Mouse (Mus musculus): Measurements from ENCODE around the gene Akr1c18.
"Not testable (repeated sequence)": the region's sequence is repeated elsewhere in the genome, so short reads cannot be mapped to it uniquely, and the experiment has no call there.

The Akr1c18 gene

GRCm38 (mm10) chr13:4150518-4150917 is at the start of gene Akr1c18:
Gene Akr1c18, minus strand, starts transcription at chr13:4150654.
- no peak for DNase-seq

DNA sequence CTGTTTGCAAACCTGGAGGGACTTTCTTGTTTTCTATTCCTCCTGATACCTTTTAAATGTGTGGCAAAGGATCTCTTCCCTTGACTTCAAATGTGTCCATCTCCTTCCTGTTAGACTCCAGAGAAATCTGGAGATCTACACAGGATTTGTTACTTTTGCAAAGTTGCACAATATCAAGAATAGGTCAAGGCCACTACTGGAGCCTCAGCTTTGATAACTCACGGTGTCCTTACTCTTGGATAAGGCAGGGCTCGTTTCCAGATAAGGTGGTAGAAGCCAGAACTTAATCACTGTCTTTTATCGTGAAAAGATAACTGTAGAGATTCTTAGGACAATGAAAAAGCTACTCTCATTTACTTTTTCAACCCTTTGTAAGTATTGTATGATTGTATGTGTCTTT is 42.1 kb upstream of the Akr1c18 start:
- DNase-seq, result no peak

DNA sequence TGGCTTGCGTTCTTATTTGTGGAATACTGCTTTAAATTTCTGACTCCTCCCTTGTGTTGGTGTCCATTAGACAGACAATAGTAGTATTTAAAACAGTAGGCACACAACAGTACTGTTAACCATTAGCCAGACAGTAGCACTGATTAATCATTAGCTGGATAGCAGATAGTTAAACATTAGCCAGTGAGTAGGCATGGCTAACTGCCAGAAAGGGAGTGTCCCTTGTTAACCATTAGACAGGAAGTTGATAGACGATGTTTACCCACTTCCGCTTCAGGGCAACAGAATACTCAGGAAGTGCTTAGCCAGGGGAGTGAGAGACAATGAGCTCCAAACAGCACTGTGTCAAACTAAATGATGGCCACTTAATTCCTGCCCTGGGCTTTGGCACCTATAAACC is 40.5 kb upstream of the Akr1c18 start, which contains the start of gene Akr1c13:
Gene Akr1c13 (plus strand): TSS at position 247 of the 400 bp plus-strand sequence.
- DNase-seq, result no peak

- no peak for DNase-seq
Measured at GRCm38 (mm10) chr13:4188174-4188573, 37.7 kb upstream of the Akr1c18 start.

DNA sequence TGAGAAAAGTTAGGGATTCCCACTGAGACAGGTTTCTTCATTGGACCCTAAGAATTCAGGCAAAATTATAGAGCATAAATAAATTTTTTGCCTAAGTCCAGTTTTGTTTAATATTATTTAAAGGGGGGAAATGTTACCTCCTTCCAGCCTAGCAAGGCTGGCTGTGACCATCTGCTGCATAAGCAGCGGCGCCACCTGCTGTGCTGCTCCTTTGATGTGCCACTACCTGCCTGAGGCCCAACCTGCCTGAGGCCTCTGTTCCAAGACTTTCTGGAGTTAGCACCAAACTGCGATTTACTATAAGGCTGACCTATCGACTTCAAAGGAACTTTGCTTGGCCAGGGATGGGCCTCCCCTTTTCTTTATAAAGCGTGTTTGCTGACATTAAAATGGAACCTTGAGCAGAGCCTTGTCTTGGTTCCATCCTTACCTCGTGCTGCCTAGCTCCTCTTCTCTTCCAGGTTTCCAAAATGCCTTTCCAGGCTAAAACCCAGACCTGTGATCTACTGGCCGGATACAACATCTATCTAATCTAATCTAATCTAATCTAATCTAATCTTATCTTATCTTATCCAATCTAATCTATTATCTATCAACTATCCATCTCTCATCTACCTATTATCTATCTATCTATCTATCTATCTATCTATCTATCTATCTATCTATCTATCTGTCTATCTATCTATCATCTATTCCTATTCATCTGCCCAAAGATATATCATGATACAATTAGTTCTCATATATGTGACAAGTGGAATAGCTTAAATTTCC is 36.4 kb upstream of the Akr1c18 start:
- not testable (repeated sequence) for DNase-seq

DNA sequence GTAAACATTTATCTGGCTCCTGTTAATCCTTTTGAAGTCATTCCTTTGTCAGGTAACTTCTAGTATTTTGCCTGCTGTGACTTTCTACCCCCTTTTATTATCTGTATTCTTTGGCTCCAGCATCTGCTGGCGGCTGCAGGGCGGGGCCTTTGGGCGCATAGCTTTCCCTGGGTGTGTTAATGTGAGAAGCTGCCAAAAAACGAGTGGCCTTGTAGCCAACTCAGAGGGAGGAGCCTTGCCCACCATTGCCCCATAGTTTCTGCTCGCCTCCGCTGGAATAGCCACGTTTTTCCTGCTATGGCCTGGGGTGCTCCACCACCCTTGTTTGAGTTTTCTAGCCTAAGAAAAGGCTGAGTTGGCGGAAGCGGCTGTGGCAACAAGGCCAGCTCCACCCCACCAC is 32.7 kb upstream of the Akr1c18 start:
- DNase-seq, result no peak

- not testable (repeated sequence) for DNase-seq
Measured at GRCm38 (mm10) chr13:4181321-4181720, 30.9 kb upstream of the Akr1c18 start.

- DNase-seq, result no peak
Measured at GRCm38 (mm10) chr13:4172978-4173377, 22.5 kb upstream of the Akr1c18 start.

- no peak for DNase-seq
Measured at GRCm38 (mm10) chr13:4168006-4168405, 17.6 kb upstream of the Akr1c18 start.

GRCm38 (mm10) chr13:4155286-4155685 is 4.8 kb upstream of the Akr1c18 start:
- no peak for DNase-seq

DNA sequence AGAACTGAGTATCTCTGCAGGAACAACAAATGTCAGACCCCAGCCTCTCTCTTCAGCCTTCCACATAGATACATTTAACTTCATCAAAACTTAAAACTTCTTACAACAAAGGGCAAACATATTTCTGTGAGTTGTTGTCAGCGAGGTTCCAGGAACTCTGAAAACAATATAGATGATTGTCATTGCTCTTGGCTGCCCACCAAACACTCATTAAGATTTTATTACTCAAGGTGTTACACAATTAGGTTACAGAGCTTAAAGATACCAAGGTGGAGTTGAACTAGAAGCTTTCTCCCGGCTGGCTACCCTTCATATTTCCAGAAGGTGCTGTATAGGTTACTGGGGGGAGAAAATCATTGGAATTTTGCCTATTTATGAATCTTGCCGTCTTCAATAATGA is 3.1 kb upstream of the Akr1c18 start:
- DNase-seq, result no peak

DNA sequence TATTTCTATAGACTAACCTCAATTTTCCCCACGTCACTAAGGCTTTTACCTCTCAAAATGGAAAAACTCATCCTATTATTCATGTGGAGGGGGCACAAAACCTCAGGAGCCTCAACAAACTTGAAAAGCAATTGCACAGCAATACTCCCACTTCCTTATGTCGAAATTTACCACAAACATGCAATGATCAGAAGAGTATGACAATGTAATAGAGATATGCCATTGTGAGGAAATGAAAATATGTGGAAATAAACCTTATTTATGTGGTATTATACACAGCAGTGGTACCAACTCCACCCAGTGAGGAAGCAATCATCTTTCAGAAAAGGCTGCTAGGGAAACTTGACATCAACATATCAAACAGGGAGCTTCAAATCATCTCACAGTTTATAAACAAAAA is 2.5 kb upstream of the Akr1c18 start:
- no peak for DNase-seq

DNA sequence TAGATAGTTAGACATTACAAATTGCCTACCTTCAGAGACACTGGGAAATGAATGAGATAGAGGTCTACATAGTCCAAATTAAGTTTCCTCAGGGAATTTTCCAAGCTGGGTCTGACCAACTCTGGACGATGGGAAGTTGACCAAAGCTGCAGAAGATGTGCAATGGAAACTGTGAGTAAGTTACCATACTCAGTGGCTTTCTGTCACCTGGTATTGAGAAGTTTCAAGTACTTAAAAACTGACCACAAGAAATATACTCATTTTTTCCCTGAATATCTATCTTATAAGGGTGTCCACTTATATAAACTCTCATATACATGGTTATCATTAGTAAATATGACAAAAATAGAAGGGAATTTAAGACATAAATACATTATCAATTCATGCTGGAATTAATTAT is 6.2 kb downstream of the Akr1c18 start:
- no peak for DNase-seq

- DNase-seq, result no peak
Measured at GRCm38 (mm10) chr13:4133070-4133469, 17.4 kb downstream of the Akr1c18 start.

- DNase-seq, result no peak
Measured at GRCm38 (mm10) chr13:4131721-4132120, 18.7 kb downstream of the Akr1c18 start.

DNA sequence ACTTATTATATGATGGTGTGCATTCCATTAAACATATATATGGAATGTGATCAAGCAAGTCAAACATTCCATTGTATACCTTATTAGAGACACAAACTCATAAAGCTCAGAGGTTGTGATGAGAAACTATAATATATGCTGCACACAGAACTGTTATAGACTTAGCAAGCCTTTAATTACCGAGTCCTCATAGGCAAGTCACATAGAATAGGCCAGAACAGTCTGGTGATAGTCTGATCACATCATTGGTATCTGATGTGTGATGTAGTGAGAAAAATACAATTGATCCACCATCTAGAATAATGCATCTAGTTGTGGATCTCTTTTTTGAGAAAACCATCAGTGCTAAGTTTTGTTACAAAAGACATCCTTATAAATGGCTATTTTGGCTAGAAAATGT is 19.1 kb downstream of the Akr1c18 start:
- DNase-seq, result no peak

GRCm38 (mm10) chr13:4129100-4129499 is 21.4 kb downstream of the Akr1c18 start:
- no peak for DNase-seq

GRCm38 (mm10) chr13:4125846-4126245 is 24.6 kb downstream of the Akr1c18 start:
- DNase-seq, result not testable (repeated sequence)

DNA sequence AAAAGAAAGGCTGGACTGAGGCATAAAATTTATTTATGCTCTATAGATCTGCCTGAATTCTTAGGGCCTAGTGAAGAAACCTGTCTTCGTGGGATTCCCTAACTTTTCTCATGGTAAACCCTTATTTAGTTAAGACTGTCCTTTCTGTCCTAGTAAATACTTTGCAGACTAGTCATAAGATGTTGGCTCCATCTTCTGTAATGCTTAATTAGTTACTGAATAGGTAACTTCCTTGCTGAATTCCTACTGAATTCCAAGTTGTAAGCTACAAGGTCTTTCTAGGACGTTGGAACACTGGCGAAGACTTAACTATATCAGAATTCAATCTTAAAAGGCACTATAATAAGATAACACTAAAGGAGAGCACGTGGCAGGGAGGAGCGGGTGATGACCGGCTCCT is 26.0 kb downstream of the Akr1c18 start:
- not testable (repeated sequence) for DNase-seq

- no peak for DNase-seq
Measured at GRCm38 (mm10) chr13:4123146-4123545, 27.3 kb downstream of the Akr1c18 start.

- DNase-seq, result no peak
Measured at GRCm38 (mm10) chr13:4119181-4119904, 31.1 kb downstream of the Akr1c18 start.

GRCm38 (mm10) chr13:4110281-4111188 is 39.9 kb downstream of the Akr1c18 start:
- peak; percentile 5 for DNase-seq

DNA sequence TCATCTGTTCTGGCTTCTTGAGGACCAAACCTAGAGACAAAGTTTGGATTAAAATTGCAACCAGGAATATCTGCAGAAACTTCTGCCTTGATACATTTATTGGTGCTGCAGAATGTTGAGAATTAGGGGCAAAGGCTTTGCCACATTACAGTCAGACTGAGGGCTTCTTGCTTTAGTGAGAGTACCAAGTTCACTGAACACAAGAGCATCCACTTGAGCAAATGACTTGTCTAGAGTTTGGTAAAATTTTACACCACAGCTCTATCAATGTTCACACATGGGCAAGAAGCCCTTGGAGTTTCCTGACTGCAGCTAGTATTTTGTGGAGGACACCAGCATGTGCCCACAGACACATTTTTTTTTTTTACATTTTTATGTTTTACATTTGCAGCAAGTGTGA is 47.7 kb downstream of the Akr1c18 start:
- no peak for DNase-seq

All from cerebellum, adult 9-11 months (tissue).